Mouse (Mus musculus) c-Kit-positive CD71-negative TER-119-negative erythroid progenitor cells, embryonic 14.5 days (primary cell): Measurements from ENCODE around the gene Acer3.

Experiments
- DNase-seq: peaks from one replicate; pipeline ENCODE4 v3.0.0-alpha.2; 2013; ENCODE audit warnings: low read depth

Acer3 gene

GRCm38 (mm10) chr7:98321083-98321482, at the start of gene Acer3:
Acer3 (minus strand) TSS chr7:98321208.
- no peak for DNase-seq

DNA sequence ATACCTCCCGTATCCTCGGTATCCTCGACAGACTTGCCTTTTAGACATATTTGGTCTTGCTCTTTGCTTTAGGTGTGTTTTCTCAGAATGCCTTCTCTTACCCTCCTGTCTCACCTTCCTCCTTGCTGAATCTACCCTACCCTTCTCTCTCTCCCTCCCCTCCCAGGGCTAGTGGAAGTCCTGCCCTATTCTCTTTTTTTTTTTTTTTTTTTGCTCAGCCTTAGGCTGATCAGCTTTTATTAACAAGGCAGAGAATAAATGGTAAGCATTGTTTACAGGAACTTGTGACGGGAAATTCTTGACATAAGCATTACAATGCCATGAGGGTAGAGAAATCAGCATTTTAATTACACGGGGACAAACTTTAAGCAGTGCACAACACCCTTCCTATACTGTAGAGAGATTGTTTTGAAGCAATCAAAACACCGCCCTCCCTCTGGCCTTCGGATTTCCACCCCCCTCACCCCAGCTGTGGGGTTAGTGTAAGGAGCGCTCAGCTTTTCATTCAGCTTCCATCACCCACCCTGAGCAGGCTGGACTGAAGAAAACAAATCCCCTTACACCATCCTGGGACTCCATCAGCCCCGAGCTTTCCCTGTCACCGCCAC, 48.9 kb upstream of the Acer3 start:
- DNase-seq = no peak

- no peak for DNase-seq
Measured at GRCm38 (mm10) chr7:98361662-98362061, 40.7 kb upstream of the Acer3 start.

DNA sequence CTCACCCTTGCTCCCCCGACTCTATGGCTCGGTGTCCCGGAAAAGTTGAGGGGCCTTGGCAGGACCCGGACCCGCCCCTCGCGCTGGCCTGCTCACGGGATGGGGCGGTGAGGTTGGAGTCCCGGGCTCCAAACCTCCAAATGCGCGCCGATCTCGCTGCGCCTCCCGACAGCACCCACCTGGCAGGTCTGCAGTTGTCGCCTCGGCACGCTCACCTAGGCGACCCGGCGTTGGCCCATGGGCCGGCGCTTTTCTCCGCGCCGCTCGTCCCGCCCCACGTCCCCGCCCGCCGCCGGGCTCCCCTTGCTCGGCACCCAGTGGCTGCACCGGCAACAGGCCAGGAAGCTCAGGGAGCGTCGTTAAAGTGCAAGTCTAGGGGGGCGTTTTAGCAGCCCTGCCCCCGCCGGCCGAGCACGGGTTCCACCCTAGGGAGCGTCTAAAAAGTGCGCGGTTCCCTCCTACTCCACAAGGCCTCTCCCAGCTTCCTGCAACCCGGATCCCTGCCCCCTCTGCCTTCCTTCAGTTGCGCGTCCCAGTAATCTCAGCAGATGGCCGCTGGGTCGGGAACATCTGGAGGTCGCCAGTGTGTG, 40.1 kb upstream of the Acer3 start, which contains the start of gene Tsku:
Gene Tsku, minus strand, starts transcription at position 266 of the 590 bp plus-strand sequence.
- peak; percentile 38 for DNase-seq

DNA sequence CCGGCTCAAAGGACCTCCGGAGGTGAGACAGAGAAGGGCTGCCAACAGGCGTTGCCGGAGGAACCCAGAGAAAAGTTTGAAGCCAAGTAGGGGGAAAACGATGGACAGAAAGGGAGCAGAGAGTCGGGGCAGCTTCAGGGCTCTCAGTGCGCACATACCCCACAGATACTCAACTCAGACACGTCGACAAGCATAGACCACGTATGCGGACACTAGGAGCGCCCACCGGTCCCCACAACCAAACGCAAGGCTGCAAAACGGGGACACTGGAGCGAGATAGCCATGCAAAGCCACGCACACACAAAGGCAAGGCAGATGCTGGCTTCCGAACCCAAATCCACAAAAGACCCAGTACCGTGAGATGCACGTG, 39.6 kb upstream of the Acer3 start:
- no peak for DNase-seq

DNA sequence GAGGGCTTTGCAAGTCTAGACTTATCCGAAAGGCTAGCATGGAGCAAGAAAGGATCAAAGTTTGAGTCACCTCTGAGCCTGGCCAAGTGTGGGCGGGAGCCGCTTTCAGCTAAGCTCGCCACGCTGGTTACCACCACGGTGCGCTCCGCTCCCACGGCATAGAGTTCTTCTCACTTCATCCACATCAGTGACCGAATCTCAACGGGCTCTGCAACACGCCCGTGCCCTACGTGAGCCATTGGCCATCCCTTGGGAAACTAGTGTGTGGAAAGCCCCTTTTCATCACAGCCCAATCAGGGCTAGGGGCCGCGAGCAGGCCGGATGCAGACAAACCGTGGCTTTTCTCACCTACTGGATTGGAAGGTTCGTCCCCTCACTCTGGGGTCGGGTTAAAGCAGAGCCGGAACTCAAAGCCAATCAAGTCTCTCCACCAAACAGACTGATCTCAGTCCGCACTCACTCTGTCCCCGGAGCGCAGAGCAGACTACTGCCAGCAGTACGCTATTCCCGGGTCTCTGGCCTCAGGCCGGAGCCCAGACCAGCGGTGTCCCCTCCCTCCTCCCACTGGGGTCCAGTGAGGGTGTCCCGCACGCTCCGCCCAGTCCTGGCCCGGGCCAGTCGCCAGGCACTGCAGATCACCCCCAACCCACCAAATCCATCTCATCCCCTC, 39.1 kb upstream of the Acer3 start:
- no peak for DNase-seq

DNA sequence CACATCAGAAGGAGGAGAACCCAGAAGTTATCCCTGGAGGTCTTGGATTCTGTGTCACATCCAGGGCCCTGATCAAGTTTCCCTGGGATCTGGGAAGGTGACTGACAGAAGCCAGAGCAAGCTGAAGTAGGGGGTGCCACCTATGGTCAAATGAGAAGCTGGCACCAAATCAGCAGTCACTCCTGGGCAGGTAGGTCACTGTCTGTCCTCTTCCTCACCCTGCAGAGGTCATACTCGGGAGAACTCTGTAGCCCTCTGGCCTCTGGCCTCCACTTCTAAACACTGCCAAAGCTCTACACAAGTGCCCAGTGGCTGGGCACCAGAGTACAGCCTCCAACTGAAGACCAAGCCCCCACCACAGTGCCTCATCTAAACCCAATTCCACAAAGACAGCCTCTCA, 37.0 kb upstream of the Acer3 start:
- no peak for DNase-seq

- no peak for DNase-seq
Measured at GRCm38 (mm10) chr7:98357324-98357723, 36.3 kb upstream of the Acer3 start.

- no peak for DNase-seq
Measured at GRCm38 (mm10) chr7:98354921-98355310, 33.9 kb upstream of the Acer3 start.

GRCm38 (mm10) chr7:98354160-98354920, 33.3 kb upstream of the Acer3 start:
- no peak for DNase-seq

- DNase-seq = no peak
Measured at GRCm38 (mm10) chr7:98353616-98354015, 32.6 kb upstream of the Acer3 start.

- no peak for DNase-seq
Measured at GRCm38 (mm10) chr7:98351523-98351922, 30.5 kb upstream of the Acer3 start.

DNA sequence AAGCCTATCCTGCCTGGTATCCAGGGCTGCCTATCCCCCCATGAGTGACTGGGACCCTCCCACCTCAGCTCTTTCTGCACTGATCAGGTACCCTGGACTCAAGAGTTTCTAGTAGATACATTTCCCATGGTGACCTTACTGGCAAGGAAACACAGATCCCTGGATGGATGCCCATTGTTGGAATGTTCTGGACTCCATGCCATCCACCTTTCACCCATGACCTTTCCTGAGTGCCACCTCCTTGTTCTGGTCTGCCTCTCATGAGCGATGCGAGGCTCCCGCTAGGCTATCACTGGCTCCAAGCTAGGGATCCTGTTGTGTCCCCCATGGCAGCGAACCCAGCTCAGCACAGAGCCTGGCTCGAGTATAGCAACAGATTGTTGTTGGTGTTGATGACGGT, 28.8 kb upstream of the Acer3 start:
- no peak for DNase-seq

DNA sequence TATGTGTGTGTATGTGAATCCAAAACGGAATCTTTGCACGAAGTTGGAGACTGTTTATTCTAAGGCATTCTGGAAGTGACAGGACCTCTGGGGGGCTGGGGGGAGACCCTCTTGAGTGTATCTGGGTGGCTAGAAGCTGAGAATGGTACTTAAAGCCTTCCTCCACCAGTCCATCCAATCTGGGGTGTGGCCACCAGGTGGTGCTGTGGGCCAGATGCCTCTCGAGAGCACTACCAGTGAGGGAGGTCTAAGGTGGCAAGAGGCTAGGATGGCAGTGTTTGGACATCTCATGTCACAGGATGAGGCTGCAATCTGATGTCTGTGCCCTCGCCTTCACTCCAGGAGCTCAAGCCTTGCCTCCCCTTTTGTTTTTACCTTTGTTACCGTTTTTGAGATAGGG, 28.1 kb upstream of the Acer3 start:
- DNase-seq = peak; percentile 75

DNA sequence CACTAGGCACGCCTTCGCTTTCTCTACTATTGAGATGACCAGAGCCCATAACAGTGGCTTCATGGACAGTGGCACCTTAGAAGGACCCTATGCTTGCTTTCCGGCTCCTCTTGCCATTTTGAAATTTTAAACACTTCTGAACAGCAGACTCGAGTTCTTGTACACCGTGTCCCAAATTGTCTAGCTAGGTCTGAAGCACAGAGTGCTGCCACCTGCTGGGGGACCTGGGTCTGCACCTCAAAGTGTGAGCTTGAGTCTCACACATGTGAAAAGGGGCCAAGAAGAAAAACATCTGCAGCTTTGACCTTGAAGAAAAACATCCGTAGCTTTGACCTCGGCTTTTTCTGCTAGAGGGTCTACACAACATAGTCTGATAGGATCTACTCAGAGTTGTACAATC, 27.0 kb upstream of the Acer3 start:
- DNase-seq = no peak

DNA sequence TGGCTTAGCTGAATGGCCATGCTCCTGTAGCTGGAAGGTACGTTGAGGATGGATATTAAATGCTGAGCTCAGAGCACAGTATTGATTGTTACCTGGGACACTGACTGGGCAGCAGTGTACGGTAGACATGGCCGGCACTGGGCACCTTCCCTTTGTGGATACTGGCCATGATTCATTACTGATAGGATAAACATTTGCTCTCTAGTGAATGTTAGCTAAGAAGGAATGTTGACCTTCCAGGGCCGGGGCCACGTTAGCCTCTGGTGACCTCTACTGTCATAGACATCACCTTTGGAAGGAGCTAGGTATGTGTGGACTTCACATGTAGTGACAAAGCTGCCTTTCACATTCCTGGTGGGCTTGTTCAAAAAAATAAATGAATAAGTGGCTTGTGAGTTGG, 26.5 kb upstream of the Acer3 start:
- DNase-seq = no peak

- no peak for DNase-seq
Measured at GRCm38 (mm10) chr7:98345036-98345435, 24.0 kb upstream of the Acer3 start.

GRCm38 (mm10) chr7:98344361-98344760, 23.4 kb upstream of the Acer3 start:
- DNase-seq = no peak

- no peak for DNase-seq
Measured at GRCm38 (mm10) chr7:98342249-98342648, 21.2 kb upstream of the Acer3 start.

DNA sequence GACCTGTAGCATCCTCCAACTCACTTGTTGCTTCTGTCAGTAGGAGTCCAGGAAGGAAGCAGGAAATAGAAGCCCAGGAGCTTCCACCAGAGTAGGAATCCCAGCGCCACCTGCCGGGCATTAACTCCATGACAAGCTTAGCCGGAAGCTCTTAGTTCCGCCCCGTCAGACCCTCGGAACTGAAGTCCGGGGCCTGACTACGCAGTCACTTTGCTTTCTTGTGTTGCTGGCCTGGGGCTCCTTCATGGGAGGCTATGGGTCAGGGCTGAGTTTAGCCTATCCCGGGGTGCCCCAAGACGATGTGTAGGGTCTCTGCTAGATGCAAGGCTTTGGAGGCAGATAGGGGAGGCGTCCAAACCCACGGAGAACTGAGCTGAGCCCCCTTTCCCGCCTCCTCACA, 20.5 kb upstream of the Acer3 start:
- peak; percentile 79 for DNase-seq

GRCm38 (mm10) chr7:98340343-98340742, 19.3 kb upstream of the Acer3 start:
- DNase-seq = no peak

- DNase-seq = no peak
Measured at GRCm38 (mm10) chr7:98333987-98334386, 13.0 kb upstream of the Acer3 start.

DNA sequence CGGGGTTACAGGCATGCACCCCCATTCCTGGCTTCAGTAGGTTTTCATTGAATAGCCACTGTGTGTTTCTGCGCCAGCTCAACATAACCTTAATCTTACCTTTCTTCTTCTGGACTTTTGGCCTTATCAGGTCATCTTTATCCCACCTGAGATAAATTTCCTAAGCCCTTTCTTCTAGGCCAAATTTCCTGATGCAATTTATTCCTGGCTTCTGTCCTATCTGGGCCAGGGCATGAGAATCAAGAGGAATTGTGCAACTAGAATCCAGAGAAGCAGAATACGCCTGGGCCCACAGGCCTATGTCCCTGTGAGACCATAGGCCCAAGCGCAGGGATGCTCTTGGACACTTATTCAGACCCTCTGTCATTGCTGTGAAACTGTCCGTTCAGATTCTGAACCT, 12.5 kb upstream of the Acer3 start:
- no peak for DNase-seq
